Comparison of ENCODE assay signal across 22 mouse cellular contexts in the genomic region with DNA sequence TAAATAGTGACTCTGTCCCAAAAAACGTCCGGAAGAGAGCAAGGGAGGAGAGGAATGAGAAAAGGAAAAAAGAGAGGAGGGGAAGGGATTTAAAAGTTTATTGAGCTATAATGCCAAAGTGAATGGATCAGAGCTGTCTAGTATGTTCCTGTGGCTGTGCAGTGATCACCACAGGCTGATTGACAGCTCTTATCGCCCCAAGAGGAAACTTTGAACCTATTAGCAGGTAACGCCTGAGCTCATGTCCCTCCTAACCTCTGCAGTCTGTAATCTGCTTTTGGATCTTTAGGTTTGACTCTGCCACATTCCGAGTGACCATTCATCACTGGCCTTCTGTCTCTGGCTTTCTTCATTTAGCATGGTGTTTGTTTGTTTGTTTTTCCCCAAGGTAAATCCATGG.
"Had no signal": no experiment of that assay in that cellular context is flagged by ENCODE, and none has a peak within 500 bp of the region (broad histone marks: within the 10 kb centered on the region; RNA-seq: fewer than 3 reads in every experiment).

No protein-coding gene starts in this region.

- H3K4me2 ChIP-seq: kidney, embryonic 15.5 days; limb, embryonic 12.5 days; limb, embryonic 15.5 days; liver, embryonic 15.5 days; lung, embryonic 14.5 days; midbrain, embryonic 12.5 days; midbrain, embryonic 15.5 days; neural tube, embryonic 12.5 days; neural tube, embryonic 15.5 days; stomach, embryonic 15.5 days had no signal

- H3K4me1 ChIP-seq: limb, embryonic 12.5 days; liver, embryonic 15.5 days; midbrain, embryonic 12.5 days; midbrain, embryonic 15.5 days; neural tube, embryonic 12.5 days; neural tube, embryonic 15.5 days had no signal

- H3K27me3 ChIP-seq: kidney, embryonic 15.5 days; limb, embryonic 12.5 days; limb, embryonic 15.5 days; liver, embryonic 15.5 days; midbrain, embryonic 12.5 days; midbrain, embryonic 15.5 days; neural tube, embryonic 12.5 days; neural tube, embryonic 15.5 days; stomach, embryonic 15.5 days had no signal

- ATAC-seq: lung, postnatal 0 days; midbrain, embryonic 15.5 days had no signal

- H3K4me3 ChIP-seq: kidney, embryonic 15.5 days; limb, embryonic 12.5 days; limb, embryonic 15.5 days; liver, embryonic 15.5 days; midbrain, embryonic 12.5 days; midbrain, embryonic 15.5 days; neural tube, embryonic 12.5 days; neural tube, embryonic 15.5 days; stomach, embryonic 15.5 days had no signal

- DNase-seq: kidney, adult 11 months; kidney, adult 8-10 months; kidney, postnatal 10 days; kidney, postnatal 36 days; left cerebral cortex, postnatal 4 days; lung, embryonic 14.5 days; right cerebral cortex, adult 18-20 months; right cerebral cortex, postnatal 14 days; right cerebral cortex, postnatal 4 days; spleen, adult 18-20 months; thymus, postnatal 25 days had no signal

- H3K9ac ChIP-seq: kidney, embryonic 15.5 days; limb, embryonic 12.5 days; limb, embryonic 15.5 days; liver, embryonic 15.5 days; lung, embryonic 14.5 days; midbrain, embryonic 12.5 days; midbrain, embryonic 15.5 days; neural tube, embryonic 12.5 days; neural tube, embryonic 15.5 days; stomach, embryonic 15.5 days had no signal

- H3K27ac ChIP-seq: limb, embryonic 12.5 days; limb, embryonic 15.5 days; liver, embryonic 15.5 days; macrophage; midbrain, embryonic 12.5 days; midbrain, embryonic 15.5 days; neural tube, embryonic 12.5 days; neural tube, embryonic 15.5 days; stomach, embryonic 15.5 days had no signal

- H3K36me3 ChIP-seq: limb, embryonic 15.5 days; midbrain, embryonic 15.5 days; neural tube, embryonic 15.5 days; stomach, embryonic 15.5 days had no signal

- H3K9me3 ChIP-seq: kidney, embryonic 15.5 days; limb, embryonic 12.5 days; limb, embryonic 15.5 days; liver, embryonic 15.5 days; midbrain, embryonic 12.5 days; midbrain, embryonic 15.5 days; neural tube, embryonic 12.5 days; neural tube, embryonic 15.5 days; stomach, embryonic 15.5 days had no signal
